Mouse (Mus musculus) urinary bladder, adult 18-20 months (tissue): ENCODE data around the gene Slc2a5.

Experiments
- DNase-seq, 2 experiments: peaks; one replicate each; pipeline ENCODE4 v3.0.0; 2022; ENCODE audit warnings: low spot score in 2 of 2, mixed read lengths in 2 of 2

Slc2a5 gene

DNA sequence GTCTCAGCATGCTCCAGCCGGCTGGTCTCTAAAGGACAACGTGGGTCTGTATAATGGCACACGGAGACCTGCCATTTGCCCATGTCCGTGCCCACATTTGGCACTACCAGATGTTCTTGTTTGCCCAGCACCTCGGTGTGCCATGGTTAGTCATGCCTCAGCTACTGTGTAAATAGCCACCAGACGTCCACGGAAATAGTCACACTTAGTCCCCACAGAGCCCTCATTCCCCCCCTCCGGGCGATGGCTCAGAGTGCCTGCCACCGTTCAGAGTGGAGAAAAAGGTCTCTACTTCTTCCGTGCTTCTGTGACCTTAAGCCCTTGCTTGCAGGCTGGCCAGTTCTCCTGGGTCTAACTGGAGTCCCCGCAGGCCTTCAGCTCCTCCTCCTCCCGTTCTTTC is 20.0 kb downstream of the Slc2a5 start:
- no peak for DNase-seq

DNA sequence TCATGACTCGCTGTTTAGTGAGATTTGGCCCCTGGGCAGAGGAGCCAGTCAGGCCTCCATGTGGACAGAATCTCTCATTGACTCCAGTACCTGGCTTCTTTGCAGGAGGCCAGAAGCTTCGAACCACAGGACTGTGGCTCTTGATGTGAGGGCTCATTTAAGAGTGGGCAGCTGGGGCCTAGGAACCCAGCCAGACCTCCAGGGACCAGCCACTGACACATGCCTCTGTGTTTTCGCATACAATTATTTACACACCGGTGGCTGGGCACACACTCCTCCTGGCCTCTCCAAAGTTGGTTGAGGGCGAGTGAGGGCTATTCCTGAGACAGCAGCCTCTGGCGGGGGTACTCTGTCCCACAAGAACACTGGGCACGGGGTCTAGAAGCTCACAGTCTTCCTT is 21.3 kb downstream of the Slc2a5 start:
- no peak for DNase-seq

DNA sequence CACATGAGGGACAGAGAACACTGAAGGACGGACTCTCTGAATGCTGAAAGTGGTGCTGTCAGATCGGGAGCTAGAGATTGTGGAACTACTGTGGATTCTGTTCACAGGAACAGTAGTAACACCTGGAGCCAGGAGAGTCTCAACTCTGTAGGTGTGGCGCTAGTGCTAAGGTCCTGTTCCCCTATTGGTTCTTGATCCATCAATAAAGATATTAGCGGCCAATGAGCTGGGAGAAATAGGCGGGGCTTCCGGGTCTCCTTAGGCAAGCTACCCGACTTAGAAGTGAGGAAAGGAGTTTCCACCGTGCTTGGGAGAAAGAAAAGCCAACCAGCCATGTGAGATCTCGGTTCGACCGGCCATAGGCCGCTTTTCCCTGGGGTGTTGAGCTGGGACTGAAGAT is 25.2 kb downstream of the Slc2a5 start:
- no peak for DNase-seq

DNA sequence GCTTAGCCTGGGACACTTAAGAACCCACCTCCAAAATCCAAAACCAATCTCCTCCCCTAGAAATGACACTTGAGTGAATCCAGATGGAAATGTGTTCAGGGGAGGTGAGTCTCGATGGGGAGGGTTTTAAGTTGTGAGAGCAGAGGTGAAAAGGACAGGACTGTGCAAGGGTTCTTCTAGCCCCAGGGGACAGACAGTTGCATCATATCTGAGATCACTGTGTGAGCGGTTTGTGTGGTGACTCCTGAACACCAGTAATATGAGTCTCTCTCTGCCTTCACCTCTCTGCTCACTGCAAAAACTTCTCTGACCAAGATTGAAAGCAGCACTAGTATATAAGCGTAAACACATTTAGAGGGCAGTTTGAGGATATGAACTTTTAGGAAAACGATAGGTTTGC is 27.2 kb downstream of the Slc2a5 start:
- DNase-seq: no peak

DNA sequence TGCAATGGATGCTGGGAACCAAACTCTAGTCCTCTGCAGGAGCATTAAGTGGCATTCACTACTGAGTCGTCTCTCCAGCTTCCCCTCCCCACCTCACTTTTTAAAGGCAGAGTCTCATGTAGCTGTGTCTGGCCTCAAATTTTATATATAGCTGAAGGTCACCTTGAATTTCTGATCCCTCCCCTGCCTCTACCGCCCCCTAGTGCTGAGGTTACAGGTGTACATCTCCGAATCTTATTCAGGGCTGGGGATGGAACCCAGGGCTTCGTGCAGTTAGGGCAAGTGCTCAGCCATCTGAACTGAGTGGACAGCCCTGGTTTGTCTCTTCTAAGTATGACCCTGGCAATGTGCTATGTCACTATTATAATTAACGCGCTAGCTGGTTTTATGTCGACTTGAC is 32.0 kb downstream of the Slc2a5 start:
- DNase-seq: no peak

DNA sequence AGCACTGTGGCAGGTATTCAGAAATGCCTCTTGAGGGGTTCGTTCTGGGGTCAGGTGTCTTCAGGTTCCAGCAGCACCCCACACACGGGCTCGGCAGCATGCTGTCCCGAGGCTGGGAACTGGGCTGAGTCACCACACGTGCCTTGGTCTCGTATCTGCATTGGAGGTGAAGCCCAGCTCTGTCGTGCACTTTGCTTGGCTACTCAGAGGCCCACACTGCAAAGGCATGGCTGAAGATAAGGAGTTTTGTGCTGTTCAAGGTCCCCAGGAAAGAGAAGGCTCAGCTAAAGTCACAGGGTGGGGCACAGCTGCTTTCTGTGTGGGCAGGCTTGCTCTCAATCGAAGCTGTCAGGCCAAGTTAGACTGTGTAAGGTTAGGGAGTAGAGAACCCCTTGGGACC is 33.4 kb downstream of the Slc2a5 start:
- no peak for DNase-seq

DNA sequence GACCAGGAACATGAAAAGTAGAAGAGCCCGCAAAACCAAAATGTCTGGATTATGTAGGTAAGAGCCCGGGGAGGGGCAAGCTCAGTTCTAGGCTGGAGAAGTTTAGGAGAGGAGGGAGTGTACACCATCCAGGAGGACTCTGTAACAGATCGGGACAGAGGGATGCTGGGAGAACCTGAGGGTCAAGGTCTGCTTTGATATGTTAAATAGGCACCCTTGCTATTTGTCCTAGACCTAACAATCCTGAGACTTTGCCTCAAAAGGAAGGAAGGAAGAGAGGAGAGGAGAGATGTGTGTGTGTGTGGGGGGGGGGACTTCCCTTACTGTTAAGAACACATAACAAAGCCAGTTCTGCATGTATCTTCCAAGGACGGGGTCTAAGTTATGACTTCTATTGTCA is 36.2 kb downstream of the Slc2a5 start:
- no peak for DNase-seq

DNA sequence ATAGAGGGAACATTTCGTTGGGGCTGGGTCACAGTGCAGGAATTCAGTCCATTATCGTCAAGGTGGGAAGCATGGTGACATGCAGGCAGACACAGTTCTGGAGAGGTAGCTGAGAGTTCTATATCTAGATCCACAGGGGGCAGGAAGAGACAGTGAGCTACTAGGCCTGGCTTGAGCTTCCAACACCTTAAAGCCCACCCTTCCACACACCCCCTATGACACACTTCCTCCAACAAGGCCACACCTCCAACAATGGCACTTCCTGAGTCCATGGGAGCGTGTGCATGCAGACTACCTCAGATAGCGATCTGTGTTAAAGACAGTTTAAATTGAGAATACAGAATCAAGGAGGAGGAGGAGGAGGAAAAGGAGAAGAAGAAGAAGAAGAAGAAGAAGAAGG is 36.6 kb downstream of the Slc2a5 start:
- DNase-seq: no peak

DNA sequence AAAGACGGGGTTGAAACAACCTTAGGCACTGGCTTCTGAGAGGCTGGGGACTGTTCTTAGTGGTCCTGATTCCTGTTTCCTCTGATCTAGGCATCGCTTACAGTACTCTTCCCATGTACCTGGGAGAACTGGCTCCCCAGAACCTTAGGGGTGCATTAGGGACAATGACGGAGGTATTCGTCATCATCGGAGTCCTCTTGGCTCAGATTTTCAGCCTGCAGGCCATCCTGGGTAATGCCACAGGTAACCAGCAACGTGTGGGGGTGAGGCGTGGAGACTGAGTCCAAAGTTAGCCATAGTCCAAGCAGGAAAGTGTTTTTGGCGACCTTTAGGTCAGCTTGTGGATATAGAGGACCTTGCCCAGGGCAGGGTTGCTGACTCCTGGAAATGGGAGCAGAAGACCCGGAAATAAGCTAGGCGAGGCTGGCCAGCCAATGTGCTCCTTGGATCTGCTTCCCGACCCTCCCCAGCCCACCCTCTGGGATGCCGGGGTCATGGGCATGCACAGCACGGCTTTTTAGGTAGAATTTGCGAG is 38.3 kb downstream of the Slc2a5 start:
- no peak for DNase-seq

DNA sequence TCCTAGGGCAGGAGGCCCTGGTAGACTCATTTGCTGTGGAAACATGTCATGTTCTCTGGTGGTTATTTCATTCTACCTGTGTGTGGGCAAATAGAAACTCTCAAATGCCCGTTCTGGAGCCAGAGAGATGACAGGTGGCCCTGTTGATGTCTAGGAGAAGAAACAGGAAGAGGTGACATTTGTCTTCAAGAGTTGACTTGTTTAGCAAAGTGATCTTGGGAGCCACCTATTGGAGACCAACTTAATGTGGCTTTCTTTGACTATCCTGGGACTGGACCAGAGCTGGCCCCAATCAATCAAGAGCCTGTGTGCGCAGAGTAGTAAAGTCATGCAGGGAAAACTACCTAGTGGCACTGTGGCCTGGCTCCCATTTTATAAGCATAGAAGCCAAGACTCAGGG is 40.4 kb downstream of the Slc2a5 start:
- DNase-seq: no peak

DNA sequence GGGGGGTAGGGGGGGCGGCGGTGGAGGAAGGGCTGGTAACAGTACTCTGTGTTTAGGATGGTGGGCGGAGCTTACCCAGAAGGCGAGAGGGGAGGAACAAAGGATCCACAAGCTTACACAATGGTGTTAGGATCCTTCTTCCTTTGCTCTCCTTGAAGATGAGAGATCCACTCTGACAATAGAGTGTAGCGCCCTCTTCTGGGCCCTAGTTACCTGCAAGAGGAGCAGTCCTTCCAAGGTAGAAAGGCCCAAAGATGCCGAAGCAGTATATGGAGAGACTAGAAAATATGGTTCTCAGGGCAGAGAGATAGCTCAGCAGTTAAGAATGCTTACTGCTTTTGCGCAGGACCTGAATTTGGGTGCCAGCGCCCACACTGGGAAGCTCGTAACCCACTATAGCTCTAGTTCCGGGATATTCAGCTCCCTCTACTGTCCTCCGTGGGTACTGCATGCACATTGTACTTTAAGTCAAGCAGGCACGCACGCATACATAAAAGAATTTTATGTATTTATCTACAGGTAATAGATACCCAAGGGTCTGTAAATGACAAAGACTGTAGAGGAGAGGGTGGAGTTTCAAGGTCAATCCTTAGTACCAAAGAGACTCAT is 43.6 kb downstream of the Slc2a5 start:
- DNase-seq: no peak

DNA sequence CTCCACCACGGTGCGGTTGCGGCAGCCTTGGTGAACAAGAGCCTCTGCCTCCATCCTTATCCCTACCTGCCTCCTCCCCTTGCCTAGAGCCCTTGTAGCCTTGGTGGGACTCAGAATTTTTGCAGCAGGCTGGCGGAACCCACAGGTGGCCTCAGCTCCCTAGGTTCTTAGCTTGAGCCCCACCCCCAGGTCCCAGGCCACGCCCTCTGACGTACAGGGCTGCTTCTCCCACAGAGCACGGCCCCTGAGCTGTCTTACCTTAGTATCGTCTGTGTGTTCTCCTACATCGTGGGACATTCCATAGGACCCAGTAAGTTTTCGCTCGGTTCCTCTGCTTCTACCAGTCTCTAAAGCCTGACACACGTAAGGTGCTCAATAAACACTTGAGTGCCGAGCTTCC is 45.8 kb downstream of the Slc2a5 start:
- DNase-seq: no peak

DNA sequence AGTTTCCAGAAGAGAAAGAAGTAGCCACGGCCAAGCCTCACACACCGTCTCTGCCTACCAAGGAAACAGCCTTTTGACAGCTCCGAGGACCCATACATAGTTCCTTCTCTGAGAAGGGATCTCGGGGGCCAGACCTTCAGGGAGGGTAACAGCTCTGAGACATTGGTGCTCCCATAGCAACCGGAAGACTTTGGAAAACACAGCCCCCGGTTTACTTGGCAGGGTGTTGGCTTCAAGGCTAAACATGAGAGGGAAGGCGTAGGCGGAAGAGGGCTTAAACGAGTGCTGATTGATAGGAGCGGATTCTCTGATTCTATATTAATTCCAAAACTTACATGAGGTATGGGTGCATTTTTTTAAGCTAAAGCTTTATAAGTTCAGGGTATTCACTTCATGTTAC is 49.3 kb downstream of the Slc2a5 start:
- no peak for DNase-seq

DNA sequence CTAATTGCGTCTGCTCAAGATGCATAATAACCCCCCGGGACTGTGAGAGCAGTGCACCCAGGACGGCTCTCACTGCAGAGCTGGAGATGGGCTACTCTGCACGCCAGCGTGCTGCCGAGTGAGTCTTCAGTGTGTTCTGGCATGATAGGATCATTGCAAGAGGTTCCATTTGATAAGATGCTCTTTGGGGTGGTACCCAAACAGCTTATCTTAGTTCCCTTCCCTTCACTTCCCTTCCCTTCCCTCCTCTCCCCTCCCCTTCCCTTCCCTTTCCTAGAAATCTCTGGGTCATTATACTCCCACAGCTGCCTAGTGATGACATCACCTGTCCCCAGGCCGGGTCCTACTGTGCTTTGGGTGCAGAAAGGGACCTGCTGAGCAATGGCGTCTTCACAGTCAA is 53.0 kb downstream of the Slc2a5 start:
- no peak for DNase-seq

DNA sequence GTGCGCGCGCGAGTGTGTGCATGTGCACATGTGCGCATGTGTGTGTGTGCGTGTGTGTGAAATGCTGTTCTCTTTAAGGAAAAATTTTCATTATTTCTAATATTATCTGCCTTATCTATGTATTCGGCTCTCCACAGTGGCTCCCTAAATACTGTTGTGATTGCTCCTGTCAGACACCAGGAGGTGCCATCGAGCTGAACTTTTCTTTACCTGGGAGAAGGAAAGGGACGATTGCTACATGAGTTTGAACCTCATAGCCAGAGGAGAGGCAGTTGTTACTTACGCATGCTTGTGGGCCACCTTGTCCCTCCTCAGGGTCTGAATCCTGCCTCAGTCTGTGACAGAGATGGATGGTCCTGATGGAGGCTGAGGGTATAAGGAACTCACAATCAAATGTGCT is 54.2 kb downstream of the Slc2a5 start:
- DNase-seq: peak; percentile 15 to 27

DNA sequence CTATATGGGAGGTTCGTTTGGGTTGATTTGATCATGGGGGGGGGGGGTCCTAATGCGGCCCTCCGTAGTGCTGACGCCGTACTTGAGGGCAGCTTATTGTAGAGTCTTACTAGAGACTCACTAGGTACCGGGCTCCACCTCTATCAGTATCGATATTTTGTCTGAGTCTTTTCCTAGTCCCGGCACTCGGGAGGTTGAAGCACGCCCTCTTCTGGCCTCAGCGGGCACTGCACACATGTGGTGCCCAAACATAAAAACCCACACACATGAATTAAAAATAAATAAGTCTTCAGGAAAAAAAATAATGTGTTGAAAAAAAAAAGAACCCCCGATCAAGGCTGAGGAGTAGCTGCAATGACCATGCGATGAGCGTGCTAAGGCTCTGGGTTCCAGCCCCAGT is 54.9 kb downstream of the Slc2a5 start:
- no peak for DNase-seq

DNA sequence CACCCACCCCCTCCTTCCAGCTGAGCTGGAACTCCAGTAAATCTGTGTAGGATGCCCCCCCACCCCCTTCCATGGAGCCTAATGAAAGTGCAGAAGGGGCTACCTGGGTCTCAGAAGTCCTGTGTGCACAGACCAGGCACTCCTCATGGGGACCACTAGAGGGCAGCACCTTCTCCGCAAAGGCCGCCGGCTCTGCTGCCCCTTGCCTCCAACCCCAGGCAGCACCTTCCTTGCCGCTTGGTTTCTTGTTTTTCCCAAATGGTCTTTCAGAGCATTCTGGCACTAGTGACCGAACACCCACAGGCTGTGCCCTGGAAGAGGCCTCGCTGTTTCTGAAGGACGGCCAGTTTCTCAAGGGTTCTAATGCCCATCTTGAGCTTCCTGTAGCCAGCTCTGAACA is 57.5 kb downstream of the Slc2a5 start:
- peak in 1 of 2 experiments; percentile 23 for DNase-seq

DNA sequence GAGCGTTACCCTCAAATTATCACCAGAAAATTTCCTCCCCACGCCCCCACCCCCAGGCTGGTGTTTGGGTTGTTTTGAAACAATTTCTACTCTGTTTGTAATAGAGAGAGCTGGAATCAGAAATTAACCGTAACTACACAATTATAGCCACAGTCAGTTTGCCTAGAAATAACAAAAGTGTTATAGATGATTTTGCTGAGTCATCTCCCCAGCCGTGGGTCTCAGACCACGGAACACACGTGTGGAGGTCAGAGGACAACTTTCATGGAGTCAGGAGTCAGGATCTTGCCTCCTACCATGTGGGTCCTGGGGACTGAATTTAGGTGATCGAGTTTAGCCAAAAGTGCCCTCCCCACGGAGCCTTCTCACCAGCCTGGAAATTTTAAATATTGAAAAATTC is 58.0 kb downstream of the Slc2a5 start:
- no peak for DNase-seq

DNA sequence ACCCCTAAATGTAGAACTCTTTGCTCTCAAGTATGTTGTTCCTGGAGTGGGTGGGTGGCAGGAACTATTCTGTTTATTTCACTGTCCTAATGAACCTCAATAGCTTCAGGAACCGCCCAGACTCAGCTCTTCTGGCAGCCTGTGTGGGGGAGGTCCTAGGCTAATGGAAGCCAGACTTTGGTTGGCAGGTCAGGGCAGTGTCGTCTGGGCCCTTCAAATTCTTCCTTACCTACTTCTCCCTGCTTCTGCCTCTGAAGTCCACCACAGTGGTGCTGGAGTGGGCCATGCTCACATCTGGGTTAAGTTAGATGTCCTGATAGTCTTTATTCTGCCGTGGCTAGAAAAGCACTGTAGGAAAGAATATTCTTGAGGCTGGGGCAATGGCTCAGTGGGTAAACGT is 59.0 kb downstream of the Slc2a5 start:
- DNase-seq: no peak

DNA sequence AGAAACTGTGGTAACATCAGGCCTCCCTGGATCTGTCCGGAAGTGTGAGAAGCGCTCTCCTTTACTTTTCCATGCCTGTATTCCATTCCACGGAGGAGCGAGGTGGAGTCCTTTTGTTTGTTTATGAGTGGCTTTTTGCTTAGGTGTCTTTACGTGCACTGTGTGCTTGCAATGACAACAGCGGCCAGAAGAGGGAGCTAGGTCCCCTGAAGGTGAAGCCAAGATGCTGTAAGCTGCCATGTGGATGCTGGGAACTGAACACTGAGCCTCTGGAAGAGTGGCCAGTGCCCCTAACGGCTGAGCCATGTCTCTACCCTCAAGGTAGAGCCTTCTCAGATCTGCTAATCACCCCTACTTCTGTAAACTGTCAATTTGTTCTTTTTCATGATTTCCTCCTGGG is 62.2 kb downstream of the Slc2a5 start:
- DNase-seq: no peak

DNA sequence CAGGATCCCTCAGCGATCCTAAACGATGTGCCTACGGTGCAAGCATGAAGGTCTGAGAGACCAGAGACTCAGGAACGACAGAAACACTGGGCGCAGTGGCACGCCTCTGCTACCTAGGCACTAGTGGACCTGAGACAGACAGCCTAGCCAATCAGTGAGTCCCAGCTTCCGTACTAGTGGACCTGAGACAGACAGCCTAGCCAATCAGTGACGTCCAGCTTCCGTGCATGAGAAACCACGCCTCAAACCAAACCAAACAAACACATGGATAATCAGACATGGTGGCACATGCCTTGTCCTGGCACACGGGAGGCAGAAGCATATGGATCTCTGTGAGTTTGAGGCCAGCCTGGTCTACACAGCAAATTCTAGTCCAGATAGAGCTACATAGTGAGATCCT is 69.2 kb downstream of the Slc2a5 start:
- no peak for DNase-seq

DNA sequence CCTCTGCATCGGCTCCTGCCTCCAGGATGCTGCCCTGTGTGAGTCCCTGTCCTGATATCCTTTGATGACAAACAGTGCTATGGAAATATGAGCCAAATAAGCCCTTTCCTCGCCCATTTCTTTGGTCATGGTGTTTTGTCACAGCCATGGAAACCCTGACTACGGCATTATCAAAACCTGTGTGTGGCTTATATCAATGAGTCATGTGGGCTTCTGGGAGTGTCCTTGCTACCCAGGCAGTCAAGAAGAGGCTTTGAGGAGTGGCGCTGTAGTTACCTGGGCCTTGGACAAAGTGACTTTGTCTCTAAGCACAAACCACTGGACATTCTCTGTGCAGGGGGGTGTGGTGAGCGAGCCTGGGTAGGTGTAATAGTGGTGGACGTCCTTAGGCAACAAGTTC is 73.1 kb downstream of the Slc2a5 start:
- DNase-seq: no peak
